Mouse (Mus musculus) G1E-ER4 (cell line): ENCODE data around the gene Wdfy2. TPM values are rescaled to one million over a fixed set of nuclear protein-coding genes. Genes with fewer than 3 reads are reported as not detected.

Experiments used
- GATA1 ChIP-seq: IDR thresholded peaks from one replicate; pipeline ENCODE4 v1.8.0; 2012; ENCODE audit warnings: low read length, inconsistent platforms
- polyA plus RNA-seq: library from polyadenylated mRNA; stranded (reverse); fragments of >175 nt; gene quantifications from 2 replicates; pipeline ENCODE4 v1.2.3, GENCODE M21; 2012

Gene Wdfy2
- polyA plus RNA-seq, 1 experiment, result 2.2 TPM

- TF ChIP-seq GATA1, result no peak
These were observed 3.9 kb upstream of the Wdfy2 start for GRCm38 (mm10) chr14:62833541-62833940.

GRCm38 (mm10) chr14:62836926-62837640, 395 bp upstream of the Wdfy2 start:
- TF ChIP-seq GATA1, result no peak

GRCm38 (mm10) chr14:62838336-62838735, 858 bp downstream of the Wdfy2 start:
- no peak for TF ChIP-seq GATA1

- no peak for TF ChIP-seq GATA1
These were observed 4.2 kb downstream of the Wdfy2 start for GRCm38 (mm10) chr14:62841726-62842125.

GRCm38 (mm10) chr14:62842495-62842894, 5.0 kb downstream of the Wdfy2 start:
- no peak for TF ChIP-seq GATA1

GRCm38 (mm10) chr14:62842976-62843375, 5.5 kb downstream of the Wdfy2 start:
- no peak for TF ChIP-seq GATA1

GRCm38 (mm10) chr14:62844226-62844625, 6.7 kb downstream of the Wdfy2 start:
- no peak for TF ChIP-seq GATA1

GRCm38 (mm10) chr14:62845011-62845840, 7.7 kb downstream of the Wdfy2 start:
- TF ChIP-seq GATA1, result no peak

GRCm38 (mm10) chr14:62850980-62851379, 13.5 kb downstream of the Wdfy2 start:
- TF ChIP-seq GATA1, result no peak

- no peak for TF ChIP-seq GATA1
These were observed 15.4 kb downstream of the Wdfy2 start for GRCm38 (mm10) chr14:62852840-62853239.

GRCm38 (mm10) chr14:62855077-62855835, 17.8 kb downstream of the Wdfy2 start:
- no peak for TF ChIP-seq GATA1

GRCm38 (mm10) chr14:62855863-62856262, 18.4 kb downstream of the Wdfy2 start:
- TF ChIP-seq GATA1, result no peak

- no peak for TF ChIP-seq GATA1
These were observed 19.0 kb downstream of the Wdfy2 start for GRCm38 (mm10) chr14:62856490-62856889.

GRCm38 (mm10) chr14:62857879-62858278, 20.4 kb downstream of the Wdfy2 start:
- no peak for TF ChIP-seq GATA1

GRCm38 (mm10) chr14:62858311-62858710, 20.8 kb downstream of the Wdfy2 start:
- no peak for TF ChIP-seq GATA1

GRCm38 (mm10) chr14:62862564-62862963, 25.1 kb downstream of the Wdfy2 start:
- no peak for TF ChIP-seq GATA1

- TF ChIP-seq GATA1, result no peak
These were observed 26.8 kb downstream of the Wdfy2 start for GRCm38 (mm10) chr14:62864254-62864653.
